Mouse (Mus musculus) forebrain, embryonic 16.5 days (tissue): Measurements from ENCODE around the gene Fubp1. TPM values are rescaled to one million over a fixed set of nuclear protein-coding genes. Genes with fewer than 3 reads are reported as not detected.
"Not testable (repeated sequence)": the region's sequence is repeated elsewhere in the genome, so short reads cannot be mapped to it uniquely, and the experiment has no call there.

Experiments used
- ATAC-seq: fragments of 200-750 bp; cut with Nextera tagmentation; 2 replicates; pipeline ENCODE4 v1.8.0; 2017; ENCODE audit warnings: mild to moderate bottlenecking, moderate library complexity
- H3K27ac ChIP-seq: fragments of 300-500 bp; sonication (generic); 2 replicates; pipeline ENCODE4 v1.5.1; 2014; ENCODE audit warnings: low read length, control low read depth
- H3K27me3 ChIP-seq: fragments of 300-500 bp; sonication (generic); replicated peaks from 2 replicates; pipeline ENCODE4 v1.6.1; 2014; ENCODE audit warnings: low read length; ENCODE audit not compliant: control insufficient read depth, insufficient read depth
- H3K36me3 ChIP-seq: fragments of 300-500 bp; sonication (generic); 2 replicates; pipeline ENCODE4 v1.6.1; 2014; ENCODE audit not compliant: control insufficient read depth, insufficient read depth
- H3K4me1 ChIP-seq: fragments of 300-500 bp; sonication (generic); replicated peaks from 2 replicates; pipeline ENCODE4 v1.6.1; 2014; ENCODE audit warnings: low read length; ENCODE audit not compliant: control insufficient read depth, insufficient read depth
- H3K4me2 ChIP-seq: fragments of 300-500 bp; sonication (generic); 2 replicates; pipeline ENCODE4 v1.6.1; 2014; ENCODE audit warnings: mild to moderate bottlenecking, low read length, control low read depth
- H3K4me3 ChIP-seq: fragments of 300-500 bp; sonication (generic); replicated peaks from 2 replicates; pipeline ENCODE4 v1.5.1; 2014; ENCODE audit warnings: mild to moderate bottlenecking, low read length, control low read depth
- H3K9ac ChIP-seq: fragments of 300-500 bp; sonication (generic); replicated peaks from 2 replicates; pipeline ENCODE4 v1.6.1; 2014; ENCODE audit warnings: low read depth, low read length, control low read depth
- H3K9me3 ChIP-seq: fragments of 300-500 bp; sonication (generic); 2 replicates; pipeline ENCODE4 v1.6.1; 2016; ENCODE audit warnings: low read length; ENCODE audit not compliant: control insufficient read depth
- WGBS: fragments of 180-500 bp; shearing (Covaris S2); extraction: QIAGEN DNeasy Blood & Tissue Kit; methylation state at CpG from one replicate; pipeline ENCODE4 v1.1.7; 2014; 5-methylcytosine and 5-hydroxymethylcytosine counted together
- polyA plus RNA-seq: library from polyadenylated mRNA; unstranded; fragments of >200 nt; fragmentation: Nextera tagmentation; extraction: Ambion mirVana; gene quantifications from 2 replicates; pipeline ENCODE4 v1.2.1, GENCODE M21; 2015

Fubp1 gene
- polyA plus RNA-seq, 1 experiment from 2014 or later, result 297 TPM

GRCm38 (mm10) chr3:152241098-152241497 is 30.9 kb downstream of the Fubp1 start:
- no peak overlapping the region for H3K4me2 ChIP-seq
- no peak overlapping the region for H3K4me3 ChIP-seq
- H3K27ac ChIP-seq, result no peak overlapping the region
- peaks cover 16% of the 10 kb centered on the region for H3K36me3 ChIP-seq
- no peaks in the 10 kb centered on the region for H3K9me3 ChIP-seq
- 89% methylated on average over 3 of the region's 3 CpGs for WGBS
- ATAC-seq, result no peak
- H3K27me3 ChIP-seq, result no peaks in the 10 kb centered on the region
- 0 out of 2 replicates have a peak, but pooled peaks cover 3% of the 10 kb centered on the region for H3K4me1 ChIP-seq
- no peak overlapping the region for H3K9ac ChIP-seq

- 82% methylated on average over 4 of the region's 4 CpGs for WGBS
Measured at GRCm38 (mm10) chr3:152243304-152243703, 33.1 kb downstream of the Fubp1 start.

GRCm38 (mm10) chr3:152245273-152245910 is 35.2 kb downstream of the Fubp1 start:
- Histone ChIP-seq H3K4me2 (no peak overlapping the region), H3K9me3 (no peaks in the 10 kb centered on the region), H3K27ac (no peak overlapping the region), H3K4me1 (0 out of 2 replicates have a peak, but pooled peaks cover 3% of the 10 kb centered on the region), H3K4me3 (no peak overlapping the region), H3K27me3 (no peaks in the 10 kb centered on the region), H3K9ac (no peak overlapping the region), H3K36me3 (no peaks in the 10 kb centered on the region)
- WGBS, result 68% methylated on average over 5 of the region's 5 CpGs
- peak; percentile 75 for ATAC-seq

More at GRCm38 (mm10) chr3:152243304-152243703, 33.1 kb downstream of the Fubp1 start:
- Histone ChIP-seq H3K27ac (no peak overlapping the region), H3K9me3 (no peaks in the 10 kb centered on the region), H3K4me2 (no peak overlapping the region), H3K4me1 (0 out of 2 replicates have a peak, but pooled peaks cover 3% of the 10 kb centered on the region), H3K36me3 (peaks cover 7% of the 10 kb centered on the region), H3K9ac (no peak overlapping the region), H3K27me3 (no peaks in the 10 kb centered on the region), H3K4me3 (no peak overlapping the region)
- no peak for ATAC-seq

- WGBS, result 94% methylated on average over 12 of the region's 12 CpGs
- ATAC-seq, result no peak
- no peak overlapping the region for H3K4me2 ChIP-seq
- H3K9me3 ChIP-seq, result no peaks in the 10 kb centered on the region
- H3K27ac ChIP-seq, result no peak overlapping the region
- no peaks in the 10 kb centered on the region for H3K36me3 ChIP-seq
- H3K4me3 ChIP-seq, result no peak overlapping the region
- 0 out of 2 replicates have a peak, but pooled peaks cover 3% of the 10 kb centered on the region for H3K4me1 ChIP-seq
- H3K27me3 ChIP-seq, result no peaks in the 10 kb centered on the region
- no peak overlapping the region for H3K9ac ChIP-seq
Measured at GRCm38 (mm10) chr3:152247708-152248107, 37.5 kb downstream of the Fubp1 start.

GRCm38 (mm10) chr3:152250487-152250886 is 40.3 kb downstream of the Fubp1 start:
- no peak overlapping the region for H3K4me2 ChIP-seq
- no peaks in the 10 kb centered on the region for H3K36me3 ChIP-seq
- 93% methylated on average over 1 of the region's 1 CpGs for WGBS
- H3K27ac ChIP-seq, result no peak overlapping the region
- H3K9me3 ChIP-seq, result no peaks in the 10 kb centered on the region
- H3K4me3 ChIP-seq, result no peak overlapping the region
- no peak for ATAC-seq
- H3K27me3 ChIP-seq, result no peaks in the 10 kb centered on the region
- no peaks in the 10 kb centered on the region for H3K4me1 ChIP-seq
- H3K9ac ChIP-seq, result no peak overlapping the region

- WGBS, result 86% methylated on average over 3 of the region's 3 CpGs
Measured at GRCm38 (mm10) chr3:152257528-152257927, 47.3 kb downstream of the Fubp1 start.

GRCm38 (mm10) chr3:152259409-152259808 is 49.2 kb downstream of the Fubp1 start:
- WGBS, result 42% methylated on average over 6 of the region's 9 CpGs
- H3K36me3 ChIP-seq, H3K4me1 ChIP-seq, H3K9ac ChIP-seq, H3K9me3 ChIP-seq, H3K27ac ChIP-seq, H3K4me3 ChIP-seq, H3K4me2 ChIP-seq, H3K27me3 ChIP-seq: not testable (repeated sequence)
- ATAC-seq, result peak; percentile 58

More at GRCm38 (mm10) chr3:152257528-152257927, 47.3 kb downstream of the Fubp1 start:
- no peaks in the 10 kb centered on the region for H3K9me3 ChIP-seq
- no peak for ATAC-seq
- H3K27me3 ChIP-seq, result peaks cover 7% of the 10 kb centered on the region
- H3K9ac ChIP-seq, result no peak overlapping the region
- no peak overlapping the region for H3K27ac ChIP-seq
- H3K4me3 ChIP-seq, result no peak overlapping the region
- no peak overlapping the region for H3K4me2 ChIP-seq
- H3K4me1 ChIP-seq, result no peaks in the 10 kb centered on the region
- no peaks in the 10 kb centered on the region for H3K36me3 ChIP-seq

GRCm38 (mm10) chr3:152260362-152260761 is 50.1 kb downstream of the Fubp1 start:
- Histone ChIP-seq H3K4me3 (no peak overlapping the region), H3K4me1 (peaks cover 4% of the 10 kb centered on the region), H3K9ac (no peak overlapping the region), H3K27me3 (peaks cover 16% of the 10 kb centered on the region), H3K4me2 (no peak overlapping the region), H3K36me3 (no peaks in the 10 kb centered on the region), H3K27ac (no peak overlapping the region), H3K9me3 (no peaks in the 10 kb centered on the region)
- ATAC-seq, result no peak
- WGBS, result 97% methylated on average over 1 of the region's 1 CpGs

- H3K9ac ChIP-seq, result no peak overlapping the region
- no peak overlapping the region for H3K4me2 ChIP-seq
- H3K4me3 ChIP-seq, result no peak overlapping the region
- no peaks in the 10 kb centered on the region for H3K9me3 ChIP-seq
- H3K36me3 ChIP-seq, result no peaks in the 10 kb centered on the region
- 58% methylated on average over 8 of the region's 8 CpGs for WGBS
- no peak for ATAC-seq
- no peak overlapping the region for H3K27ac ChIP-seq
- peaks cover 14% of the 10 kb centered on the region for H3K4me1 ChIP-seq
- peaks cover 18% of the 10 kb centered on the region for H3K27me3 ChIP-seq
Measured at GRCm38 (mm10) chr3:152261436-152261835, 51.2 kb downstream of the Fubp1 start.
